ENCODE assay signal across 8 mouse cellular contexts in the genomic region with DNA sequence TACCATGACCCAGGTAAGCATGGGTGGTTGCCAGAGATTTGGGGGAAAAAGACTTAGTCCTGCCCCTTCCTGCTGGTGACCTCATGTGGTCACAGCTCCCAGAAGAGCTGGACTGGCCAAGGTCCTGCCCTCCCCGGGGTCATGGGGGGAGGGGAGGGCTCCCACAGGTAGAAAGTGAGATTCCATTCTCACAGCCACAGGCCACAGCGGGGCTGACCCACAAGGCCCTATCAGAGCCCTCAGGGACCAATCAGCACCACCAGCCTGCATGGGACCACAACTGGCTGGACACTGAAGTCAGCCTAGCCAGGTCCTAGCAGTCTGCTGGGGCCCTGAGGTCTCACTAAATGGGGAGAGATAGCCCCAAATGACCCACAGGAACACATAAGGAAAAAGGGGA.
DNase-seq lines count a peak whose midpoint lies in the region; ATAC-seq lines count a peak whose summit lies in the region.

No protein-coding gene starts in this region.

- peak; percentile 38 for DNase-seq in kidney, postnatal 10 days
- no peak for DNase-seq in kidney, postnatal 36 days
- DNase-seq in forebrain, embryonic 10.5 days (ENCODE audit: extremely low spot score, low spot score): no peak
- no peak for DNase-seq in yolk sac, embryonic 10.5 days (ENCODE audit: low spot score)
- no peak for DNase-seq in adrenal gland, adult 2 months
- no peak for DNase-seq in lung, adult 18-20 months

- no peaks in the 10 kb centered on the region for H3K9me3 ChIP-seq in forebrain, embryonic 10.5 days
- H3K9me3 ChIP-seq in intestine, embryonic 16.5 days (ENCODE audit: control insufficient read depth, low read length): no peaks in the 10 kb centered on the region
- no peaks in the 10 kb centered on the region for H3K9me3 ChIP-seq in neural tube, embryonic 12.5 days

- H3K27me3 ChIP-seq in forebrain, embryonic 10.5 days (ENCODE audit: poor library complexity, severe bottlenecking): no peaks in the 10 kb centered on the region
- H3K27me3 ChIP-seq in intestine, embryonic 16.5 days (replicated peaks; ENCODE audit: control insufficient read depth, insufficient read depth, low read length): no peaks in the 10 kb centered on the region
- H3K27me3 ChIP-seq in neural tube, embryonic 12.5 days (replicated peaks): no peaks in the 10 kb centered on the region

- peak overlapping the region; percentile 97 for H3K27ac ChIP-seq in forebrain, embryonic 10.5 days
- H3K27ac ChIP-seq in intestine, embryonic 16.5 days (ENCODE audit: low read length): peak overlapping the region; percentile 99
- peak overlapping the region; percentile 99 for H3K27ac ChIP-seq in neural tube, embryonic 12.5 days

- H3K9ac ChIP-seq in intestine, embryonic 16.5 days (ENCODE audit: low read depth, low read length): peak overlapping the region; percentile 85; the same call in 1 of the 2 replicates
- peak overlapping the region; percentile 81; the same call in 1 of the 2 replicates for H3K9ac ChIP-seq in neural tube, embryonic 12.5 days

- peaks cover 50% of the 10 kb centered on the region for H3K4me1 ChIP-seq in forebrain, embryonic 10.5 days
- H3K4me1 ChIP-seq in intestine, embryonic 16.5 days (ENCODE audit: control insufficient read depth, insufficient read depth, low read length): peaks cover 17% of the 10 kb centered on the region
- H3K4me1 ChIP-seq in neural tube, embryonic 12.5 days: peaks cover 32% of the 10 kb centered on the region

- no peak for ATAC-seq in intestine, embryonic 16.5 days
- no peak for ATAC-seq in neural tube, embryonic 12.5 days (ENCODE audit: low FRiP score, low read depth)

- no peaks in the 10 kb centered on the region for H3K36me3 ChIP-seq in forebrain, embryonic 10.5 days (replicated peaks)
- H3K36me3 ChIP-seq in intestine, embryonic 16.5 days (ENCODE audit: control insufficient read depth, insufficient read depth, low read length): no peaks in the 10 kb centered on the region
- no peaks in the 10 kb centered on the region for H3K36me3 ChIP-seq in neural tube, embryonic 12.5 days

- peak overlapping the region; percentile 52; the same call in 1 of the 2 replicates for H3K4me3 ChIP-seq in forebrain, embryonic 10.5 days
- no peak overlapping the region for H3K4me3 ChIP-seq in intestine, embryonic 16.5 days (ENCODE audit: low read length)
- H3K4me3 ChIP-seq in neural tube, embryonic 12.5 days: no peak overlapping the region

- WGBS in forebrain, embryonic 10.5 days: 57% methylated on average over 2 of the region's 2 CpGs
- WGBS in intestine, embryonic 16.5 days: 51% methylated on average over 2 of the region's 2 CpGs
- 51% methylated on average over 2 of the region's 2 CpGs for WGBS in neural tube, embryonic 12.5 days

- peak overlapping the region; percentile 86 for H3K4me2 ChIP-seq in intestine, embryonic 16.5 days (ENCODE audit: low read depth, low read length)
- peak overlapping the region; percentile 66 for H3K4me2 ChIP-seq in neural tube, embryonic 12.5 days (replicated peaks)
